Mouse (Mus musculus) embryonic fibroblast, embryonic 13.5 days (primary cell): ENCODE measurements around the gene Vrk2.

Source experiments
- CTCF ChIP-seq: IDR thresholded peaks from 2 replicates; pipeline ENCODE4 v1.5.1; 2011; ENCODE audit warnings: mild to moderate bottlenecking, control low read depth, low read length, moderate library complexity, borderline replicate concordance; ENCODE audit not compliant: insufficient read depth
- POLR2A ChIP-seq: IDR thresholded peaks from 2 replicates; pipeline ENCODE4 v1.6.1; 2011; ENCODE audit warnings: low read depth, mild to moderate bottlenecking, control low read depth, low read length, moderate library complexity

- TF ChIP-seq CTCF (no peak), POLR2A (no peak)
These were observed 56.0 kb downstream of the Vrk2 start for GRCm38 (mm10) chr11:26537816-26538215.
